Mouse (Mus musculus): ENCODE measurements around the gene Cdt1. TPM values are rescaled to one million over a fixed set of nuclear protein-coding genes. Genes with fewer than 3 reads are reported as not detected.

Gene Cdt1
- polyA plus RNA-seq, 1 experiment from 2014 or later: 24.5 TPM

GRCm38 (mm10) chr8:122617947-122618546, 50.2 kb downstream of the Cdt1 start:
- Histone ChIP-seq H3K27me3 (no peaks in the 10 kb centered on the region), H3K4me2 (no peak overlapping the region), H3K9ac (no peak overlapping the region), H3K4me1 (replicated peaks) (peaks cover 13% of the 10 kb centered on the region), H3K9me3 (replicated peaks) (no peaks in the 10 kb centered on the region), H3K36me3 (0 out of 2 replicates have a peak, but pooled peaks cover 3% of the 10 kb centered on the region), H3K4me3 (no peak overlapping the region), H3K27ac (no peak overlapping the region)
- WGBS: 28% methylated on average over 6 of the region's 7 CpGs
- ATAC-seq (replicated peaks; ENCODE audit: insufficient number of reproducible peaks, insufficient read depth, low FRiP score, low read depth): no peak

GRCm38 (mm10) chr8:122618660-122619378, 51.0 kb downstream of the Cdt1 start:
- Histone ChIP-seq H3K9ac (no peak overlapping the region), H3K27me3 (no peaks in the 10 kb centered on the region), H3K4me1 (replicated peaks) (peaks cover 13% of the 10 kb centered on the region), H3K4me2 (no peak overlapping the region), H3K4me3 (no peak overlapping the region), H3K36me3 (0 out of 2 replicates have a peak, but pooled peaks cover 3% of the 10 kb centered on the region), H3K27ac (no peak overlapping the region), H3K9me3 (replicated peaks) (no peaks in the 10 kb centered on the region)
- WGBS: 67% methylated on average over 6 of the region's 6 CpGs
- ATAC-seq (replicated peaks; ENCODE audit: insufficient number of reproducible peaks, insufficient read depth, low FRiP score, low read depth): no peak

- 29% methylated on average over 5 of the region's 5 CpGs for WGBS
- Histone ChIP-seq H3K36me3 (no peaks in the 10 kb centered on the region), H3K27ac (no peak overlapping the region), H3K4me3 (no peak overlapping the region), H3K27me3 (no peaks in the 10 kb centered on the region), H3K4me1 (replicated peaks) (peaks cover 13% of the 10 kb centered on the region), H3K4me2 (no peak overlapping the region), H3K9ac (no peak overlapping the region), H3K9me3 (replicated peaks) (no peaks in the 10 kb centered on the region)
- ATAC-seq (replicated peaks; ENCODE audit: insufficient number of reproducible peaks, insufficient read depth, low FRiP score, low read depth): no peak
These were observed 52.6 kb downstream of the Cdt1 start for GRCm38 (mm10) chr8:122620446-122620845.

GRCm38 (mm10) chr8:122622727-122623126, 54.9 kb downstream of the Cdt1 start, which contains the start of gene Pabpn1l:
Gene Pabpn1l, minus strand, starts transcription at chr8:122622739.
- H3K36me3 ChIP-seq: no peaks in the 10 kb centered on the region
- no peaks in the 10 kb centered on the region for H3K9me3 ChIP-seq (replicated peaks)
- ATAC-seq (replicated peaks; ENCODE audit: insufficient number of reproducible peaks, insufficient read depth, low FRiP score, low read depth): no peak
- no peak within 1 kb of the TSS for H3K27ac ChIP-seq
- no peak within 1 kb of the TSS for H3K4me2 ChIP-seq
- no peak within 1 kb of the TSS for H3K4me3 ChIP-seq
- WGBS: 70% methylated on average over 6 of the region's 6 CpGs
- peaks cover 3% of the 10 kb centered on the region for H3K4me1 ChIP-seq (replicated peaks)
- H3K27me3 ChIP-seq: no peaks in the 10 kb centered on the region
- no peak within 1 kb of the TSS for H3K9ac ChIP-seq

Small RNAs within 50 kb of the gene (microRNA-seq; reads per million reads assigned to microRNA genes)
- gene Mir6396: not detected

Other genes with a start within 250 kb of the Cdt1 start
- not detected in 2 replicates for gene Trhr2, start 207.3 kb upstream of the Cdt1 start, polyA plus RNA-seq (2015; fragmentation: Nextera tagmentation; extraction: Ambion mirVana)
- 26.1 and 31.0 TPM in 2 replicates for gene Zc3h18, start 191.4 kb upstream of the Cdt1 start, polyA plus RNA-seq (2015; fragmentation: Nextera tagmentation; extraction: Ambion mirVana)
- 0.34 TPM in 1 of 2 replicates, not detected in the other for gene Il17c, start 146.0 kb upstream of the Cdt1 start, polyA plus RNA-seq (2015; fragmentation: Nextera tagmentation; extraction: Ambion mirVana)
- 176 and 197 TPM in 2 replicates for gene Cyba, start 135.1 kb upstream of the Cdt1 start, polyA plus RNA-seq (2015; fragmentation: Nextera tagmentation; extraction: Ambion mirVana)
- 13.3 and 18.9 TPM in 2 replicates for gene Mvd, start 124.6 kb upstream of the Cdt1 start, polyA plus RNA-seq (2015; fragmentation: Nextera tagmentation; extraction: Ambion mirVana)
- 2.0 and 2.5 TPM in 2 replicates for gene Snai3, start 107.3 kb upstream of the Cdt1 start, polyA plus RNA-seq (2015; fragmentation: Nextera tagmentation; extraction: Ambion mirVana)
- 37.0 and 44.4 TPM in 2 replicates for gene Rnf166, start 92.0 kb upstream of the Cdt1 start, polyA plus RNA-seq (2015; fragmentation: Nextera tagmentation; extraction: Ambion mirVana)
- gene Ctu2, start 91.9 kb upstream of the Cdt1 start, polyA plus RNA-seq (2015; fragmentation: Nextera tagmentation; extraction: Ambion mirVana): 23.0 and 25.6 TPM in 2 replicates
- gene Piezo1, start 16.7 kb upstream of the Cdt1 start, polyA plus RNA-seq (2015; fragmentation: Nextera tagmentation; extraction: Ambion mirVana): 11.5 and 13.9 TPM in 2 replicates
- gene Aprt, start 8.9 kb downstream of the Cdt1 start, polyA plus RNA-seq (2015; fragmentation: Nextera tagmentation; extraction: Ambion mirVana): 163 and 208 TPM in 2 replicates
- 8.0 and 12.2 TPM in 2 replicates for gene Galns, start 43.4 kb downstream of the Cdt1 start, polyA plus RNA-seq (2015; fragmentation: Nextera tagmentation; extraction: Ambion mirVana)
- 47.1 and 56.2 TPM in 2 replicates for gene Trappc2l, start 43.6 kb downstream of the Cdt1 start, polyA plus RNA-seq (2015; fragmentation: Nextera tagmentation; extraction: Ambion mirVana)
- not detected in 2 replicates for gene Pabpn1l, start 54.7 kb downstream of the Cdt1 start, polyA plus RNA-seq (2015; fragmentation: Nextera tagmentation; extraction: Ambion mirVana)
- gene Cbfa2t3, start 131.1 kb downstream of the Cdt1 start, polyA plus RNA-seq (2015; fragmentation: Nextera tagmentation; extraction: Ambion mirVana): 4.2 and 5.9 TPM in 2 replicates
- gene Acsf3, start 207.5 kb downstream of the Cdt1 start, polyA plus RNA-seq (2015; fragmentation: Nextera tagmentation; extraction: Ambion mirVana): 13.8 and 16.3 TPM in 2 replicates

Measured in heart, embryonic 15.5 days (tissue).